Mouse (Mus musculus) liver, adult 10 weeks (tissue): ENCODE results near the gene Scp2d1. TPM values are rescaled to one million over a fixed set of nuclear protein-coding genes. Genes with fewer than 3 reads are reported as not detected.

Source experiments
- polyA plus RNA-seq: library from polyadenylated mRNA; stranded (reverse); fragments of 350-450 nt; fragmentation: Illumina TruSeq; extraction: RNeasy Lipid Tissue Mini Kit (QIAGEN cat#74804); gene quantifications from one replicate; pipeline ENCODE4 v1.2.3, GENCODE M21; 2014; ENCODE audit warnings: low read depth, low replicate concordance

Scp2d1 gene
- not detected for polyA plus RNA-seq

GRCm38 (mm10) chr2:144823356-144823755 is at the start of gene Scp2d1:
Scp2d1 (plus strand) TSS chr2:144823656.

Other genes with a start within 250 kb of the Scp2d1 start
- gene Smim26, start 229.6 kb upstream of the Scp2d1 start, polyA plus RNA-seq, result 21.0 TPM
- gene Dtd1, start 223.8 kb upstream of the Scp2d1 start, polyA plus RNA-seq, result 10.1 TPM